Mouse (Mus musculus): Measurements from ENCODE around the gene Rac2. TPM values are rescaled to one million over a fixed set of nuclear protein-coding genes. Genes with fewer than 3 reads are reported as not detected.

Gene Rac2
- polyA plus RNA-seq, 3 experiments from 2014 or later: 2,973 to 4,396 (median 4,109) TPM

- ATAC-seq: no peak
Observed at GRCm38 (mm10) chr15:78588049-78588448, 15.5 kb upstream of the Rac2 start.

- peak; percentile 58 for ATAC-seq
Observed at GRCm38 (mm10) chr15:78587050-78587994, 14.7 kb upstream of the Rac2 start.

- ATAC-seq: no peak
Observed at GRCm38 (mm10) chr15:78585404-78585803, 12.8 kb upstream of the Rac2 start.

- no peak for ATAC-seq
Observed at GRCm38 (mm10) chr15:78583352-78583751, 10.8 kb upstream of the Rac2 start.

GRCm38 (mm10) chr15:78576284-78576810, 3.8 kb upstream of the Rac2 start:
- ATAC-seq: peak; percentile 37

- ATAC-seq: no peak
Observed at GRCm38 (mm10) chr15:78572270-78572600, 348 bp downstream of the Rac2 start.

- peak; percentile 65 for ATAC-seq
Observed at GRCm38 (mm10) chr15:78571554-78572269, 871 bp downstream of the Rac2 start.

- no peak for ATAC-seq
Observed at GRCm38 (mm10) chr15:78570170-78570569, 2.4 kb downstream of the Rac2 start.

- no peak for ATAC-seq
Observed at GRCm38 (mm10) chr15:78567608-78568120, 4.9 kb downstream of the Rac2 start.

GRCm38 (mm10) chr15:78564764-78565435, 7.7 kb downstream of the Rac2 start:
- ATAC-seq: no peak

GRCm38 (mm10) chr15:78563937-78564336, 8.6 kb downstream of the Rac2 start:
- ATAC-seq: peak; percentile 85

- peak; percentile 3 for ATAC-seq
Observed at GRCm38 (mm10) chr15:78563344-78563743, 9.2 kb downstream of the Rac2 start.

- peak; percentile 26 for ATAC-seq
Observed at GRCm38 (mm10) chr15:78559141-78559979, 13.2 kb downstream of the Rac2 start.

- peak; percentile 42 for ATAC-seq
Observed at GRCm38 (mm10) chr15:78557693-78558535, 14.7 kb downstream of the Rac2 start.

GRCm38 (mm10) chr15:78554545-78555313, 17.9 kb downstream of the Rac2 start:
- no peak for ATAC-seq

- no peak for ATAC-seq
Observed at GRCm38 (mm10) chr15:78549189-78549734, 23.3 kb downstream of the Rac2 start.

- ATAC-seq: no peak
Observed at GRCm38 (mm10) chr15:78548711-78549110, 23.9 kb downstream of the Rac2 start.

- ATAC-seq: no peak
Observed at GRCm38 (mm10) chr15:78548336-78548665, 24.3 kb downstream of the Rac2 start.

All from inflammation-experienced regulatory T-cells, adult 6 months (primary cell).